Mouse (Mus musculus): Measurements from ENCODE around the gene Osbpl11.

DNA sequence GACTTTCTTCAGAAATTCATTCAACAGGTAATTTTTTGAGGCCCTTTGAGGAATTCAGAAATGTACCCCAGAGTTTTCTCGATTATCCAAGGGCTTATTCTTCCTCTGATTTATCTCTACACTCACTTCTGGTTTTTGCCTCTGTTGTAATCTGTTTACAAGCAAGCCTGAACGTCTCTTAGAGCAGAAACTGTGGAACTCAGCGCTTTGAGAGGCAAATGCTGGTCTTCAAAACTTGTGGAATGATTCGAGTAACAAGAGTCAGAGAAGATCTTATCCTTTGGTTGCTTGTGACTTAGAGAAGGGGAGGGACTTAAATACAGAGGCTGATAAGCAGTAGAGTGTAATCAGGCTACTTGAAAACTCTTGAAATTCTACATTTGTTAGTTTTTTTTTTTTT lies 1.3 kb downstream of the Osbpl11 start:
- TF ChIP-seq CTCF (conservative IDR thresholded peaks at IDR 0.05; ENCODE audit: low read length) (no peak), POU5F1 (IDR thresholded peaks at IDR 0.05; ENCODE audit: borderline replicate concordance, low read length) (no peak)
